16 mouse cellular contexts compared by ENCODE assay signal in the genomic region with DNA sequence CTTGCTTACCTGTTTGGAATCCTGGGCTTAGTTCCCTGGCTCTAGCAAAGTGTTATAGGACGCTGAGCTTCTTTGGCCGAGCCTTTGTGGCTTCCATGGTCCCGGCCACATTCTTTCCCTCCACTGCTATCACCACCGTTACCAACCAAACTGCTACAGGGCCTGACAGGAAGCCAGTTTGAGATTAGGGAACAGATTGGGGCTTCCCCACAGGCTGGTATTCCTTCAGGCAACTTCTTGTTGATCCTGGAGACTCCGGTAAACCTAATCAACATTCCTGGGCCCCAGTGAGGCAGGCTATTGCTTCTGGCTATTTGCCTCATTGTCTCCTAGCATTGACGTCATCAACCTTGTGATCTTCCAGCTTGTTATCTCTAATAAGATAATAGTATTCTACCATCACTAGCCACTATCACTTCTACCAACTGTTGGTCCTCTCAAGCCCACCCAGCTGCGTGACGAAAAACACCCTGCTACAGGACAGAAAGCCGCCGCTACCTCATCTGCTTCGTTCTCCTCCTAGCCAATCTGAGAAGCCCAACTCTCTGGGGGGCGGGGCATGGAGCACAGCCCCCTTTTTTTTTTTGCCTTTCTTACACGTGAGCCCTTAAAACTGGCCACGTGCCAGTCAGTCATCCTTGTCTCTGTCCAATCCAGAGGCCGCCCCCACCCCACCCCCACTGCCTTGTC.
DNase-seq lines count a peak whose midpoint lies in the region; ATAC-seq and TF ChIP-seq lines count a peak whose summit lies in the region.
"Had no signal": no experiment of that assay in that cellular context is flagged by ENCODE, and none has a peak within 500 bp of the region (broad histone marks: within the 10 kb centered on the region; RNA-seq: fewer than 3 reads in every experiment).

No protein-coding gene starts in this region.

- 34% methylated on average over 15 of the region's 15 CpGs for WGBS in heart, embryonic 11.5 days (ENCODE audit: insufficient replicate concordance)
- WGBS in liver, embryonic 12.5 days (ENCODE audit: insufficient replicate concordance): 22% methylated on average over 15 of the region's 15 CpGs
- 50% methylated on average over 15 of the region's 15 CpGs for WGBS in liver, postnatal 0 days (ENCODE audit: insufficient replicate concordance)
- 71% methylated on average over 15 of the region's 15 CpGs for WGBS in embryonic facial prominence, embryonic 10.5 days

- H3K4me2 ChIP-seq in heart, embryonic 11.5 days: peak overlapping the region; percentile 39
- H3K4me2 ChIP-seq in liver, embryonic 12.5 days: peak overlapping the region; percentile 41
- H3K4me2 ChIP-seq in liver, postnatal 0 days (ENCODE audit: low read depth, low read length): no peak overlapping the region
- H3K4me2 ChIP-seq: neural tube, embryonic 13.5 days had no signal

- H3K36me3 ChIP-seq in heart, embryonic 11.5 days (ENCODE audit: control insufficient read depth, insufficient read depth, low read length): no peaks in the 10 kb centered on the region
- H3K36me3 ChIP-seq in liver, embryonic 12.5 days: no peaks in the 10 kb centered on the region
- no peaks in the 10 kb centered on the region for H3K36me3 ChIP-seq in liver, postnatal 0 days (replicated peaks; ENCODE audit: insufficient read depth, low read length)
- no peaks in the 10 kb centered on the region for H3K36me3 ChIP-seq in embryonic facial prominence, embryonic 10.5 days (replicated peaks)
- H3K36me3 ChIP-seq: neural tube, embryonic 13.5 days had no signal

- no peak for TF ChIP-seq CTCF in liver, postnatal 0 days (IDR thresholded peaks at IDR 0.05; ENCODE audit: low read depth)

- no peak for TF ChIP-seq EP300 in liver, postnatal 0 days (IDR thresholded peaks at IDR 0.05; ENCODE audit: low read depth)

- H3K27me3 ChIP-seq in heart, embryonic 11.5 days (ENCODE audit: control insufficient read depth, insufficient read depth, low read length): no peaks in the 10 kb centered on the region
- H3K27me3 ChIP-seq in liver, embryonic 12.5 days (replicated peaks): no peaks in the 10 kb centered on the region
- H3K27me3 ChIP-seq in liver, postnatal 0 days (ENCODE audit: insufficient read depth, low read length): no peaks in the 10 kb centered on the region
- no peaks in the 10 kb centered on the region for H3K27me3 ChIP-seq in embryonic facial prominence, embryonic 10.5 days (replicated peaks; ENCODE audit: low read depth, poor library complexity, severe bottlenecking)
- H3K27me3 ChIP-seq: neural tube, embryonic 13.5 days had no signal

- no peak overlapping the region for H3K27ac ChIP-seq in heart, embryonic 11.5 days (ENCODE audit: low read depth, low read length)
- no peak overlapping the region for H3K27ac ChIP-seq in liver, embryonic 12.5 days
- H3K27ac ChIP-seq in liver, postnatal 0 days (ENCODE audit: low read depth): no peak overlapping the region
- 0 out of 2 replicates have a peak overlapping the region, but pooled peaks have one; percentile 2 for H3K27ac ChIP-seq in embryonic facial prominence, embryonic 10.5 days (replicated peaks)
- H3K27ac ChIP-seq: neural tube, embryonic 13.5 days had no signal

- no peak overlapping the region for H3K4me3 ChIP-seq in heart, embryonic 11.5 days (ENCODE audit: low read depth, low read length)
- no peak overlapping the region for H3K4me3 ChIP-seq in liver, embryonic 12.5 days
- no peak overlapping the region for H3K4me3 ChIP-seq in liver, postnatal 0 days (ENCODE audit: low read depth, low read length)
- no peak overlapping the region for H3K4me3 ChIP-seq in embryonic facial prominence, embryonic 10.5 days
- H3K4me3 ChIP-seq: erythroblast, embryonic 14.5 days; neural tube, embryonic 13.5 days had no signal

- ATAC-seq in heart, embryonic 11.5 days (replicated peaks; ENCODE audit: insufficient number of reproducible peaks, low FRiP score, low TSS enrichment): peak; percentile 71
- ATAC-seq in liver, embryonic 12.5 days: peak; percentile 54
- ATAC-seq in liver, postnatal 0 days: no peak
- no peak for ATAC-seq in inflammation-experienced regulatory T-cells, adult 6 months
- ATAC-seq: forebrain, postnatal 0 days; hindbrain, embryonic 16.5 days had no signal

- no peak overlapping the region for H3K9ac ChIP-seq in heart, embryonic 11.5 days (ENCODE audit: low read depth, low read length)
- H3K9ac ChIP-seq in liver, embryonic 12.5 days: no peak overlapping the region
- H3K9ac ChIP-seq in liver, postnatal 0 days (replicated peaks): no peak overlapping the region
- H3K9ac ChIP-seq: forebrain, postnatal 0 days; neural tube, embryonic 13.5 days had no signal

- no peak for DNase-seq in heart, adult 8-10 months (ENCODE audit: low spot score)
- no peak for DNase-seq in liver, postnatal 0 days
- no peak for DNase-seq in embryonic facial prominence, embryonic 10.5 days (ENCODE audit: low spot score)
- DNase-seq in testis, postnatal 10 days (ENCODE audit: low spot score): peak; percentile 64
- DNase-seq in gastrocnemius, adult 18-20 months (ENCODE audit: low spot score): no peak
- DNase-seq: cerebellum, adult 2 months; embryo, embryonic 11 days; forebrain, postnatal 0 days; gastrocnemius, postnatal 36 days; layer of hippocampus, adult 9-11 months had no signal

- no peaks in the 10 kb centered on the region for H3K9me3 ChIP-seq in heart, embryonic 11.5 days (replicated peaks; ENCODE audit: control insufficient read depth, low read length)
- H3K9me3 ChIP-seq in liver, embryonic 12.5 days (replicated peaks): no peaks in the 10 kb centered on the region
- no peaks in the 10 kb centered on the region for H3K9me3 ChIP-seq in liver, postnatal 0 days (ENCODE audit: low read length)
- no peaks in the 10 kb centered on the region for H3K9me3 ChIP-seq in embryonic facial prominence, embryonic 10.5 days
- H3K9me3 ChIP-seq: neural tube, embryonic 13.5 days had no signal

- peaks cover 15% of the 10 kb centered on the region; the same call in 1 of the 2 replicates for H3K4me1 ChIP-seq in heart, embryonic 11.5 days (ENCODE audit: control insufficient read depth, insufficient read depth, low read length)
- peaks cover 16% of the 10 kb centered on the region for H3K4me1 ChIP-seq in liver, embryonic 12.5 days
- no peaks in the 10 kb centered on the region for H3K4me1 ChIP-seq in liver, postnatal 0 days (ENCODE audit: insufficient read depth)
- H3K4me1 ChIP-seq in embryonic facial prominence, embryonic 10.5 days: peaks cover 6% of the 10 kb centered on the region; the same call in 1 of the 2 replicates

Comparison
In these comparisons a context has a peak if more than half of its experiments do, and no peak if none do; other contexts are left out.
1. ATAC-seq: peak in heart, embryonic 11.5 days (single experiment) and liver, embryonic 12.5 days (single experiment); none in liver, postnatal 0 days (single experiment) and inflammation-experienced regulatory T-cells, adult 6 months (single experiment).